Mouse (Mus musculus): ENCODE measurements around the gene Mrgprf. TPM values are rescaled to one million over a fixed set of nuclear protein-coding genes. Genes with fewer than 3 reads are reported as not detected.

The Mrgprf gene
- polyA plus RNA-seq (2014; fragmentation: Illumina TruSeq; extraction: RNeasy Lipid Tissue Mini Kit (QIAGEN cat#74804); ENCODE audit: low read depth, low replicate concordance), result 4.9 TPM

DNA sequence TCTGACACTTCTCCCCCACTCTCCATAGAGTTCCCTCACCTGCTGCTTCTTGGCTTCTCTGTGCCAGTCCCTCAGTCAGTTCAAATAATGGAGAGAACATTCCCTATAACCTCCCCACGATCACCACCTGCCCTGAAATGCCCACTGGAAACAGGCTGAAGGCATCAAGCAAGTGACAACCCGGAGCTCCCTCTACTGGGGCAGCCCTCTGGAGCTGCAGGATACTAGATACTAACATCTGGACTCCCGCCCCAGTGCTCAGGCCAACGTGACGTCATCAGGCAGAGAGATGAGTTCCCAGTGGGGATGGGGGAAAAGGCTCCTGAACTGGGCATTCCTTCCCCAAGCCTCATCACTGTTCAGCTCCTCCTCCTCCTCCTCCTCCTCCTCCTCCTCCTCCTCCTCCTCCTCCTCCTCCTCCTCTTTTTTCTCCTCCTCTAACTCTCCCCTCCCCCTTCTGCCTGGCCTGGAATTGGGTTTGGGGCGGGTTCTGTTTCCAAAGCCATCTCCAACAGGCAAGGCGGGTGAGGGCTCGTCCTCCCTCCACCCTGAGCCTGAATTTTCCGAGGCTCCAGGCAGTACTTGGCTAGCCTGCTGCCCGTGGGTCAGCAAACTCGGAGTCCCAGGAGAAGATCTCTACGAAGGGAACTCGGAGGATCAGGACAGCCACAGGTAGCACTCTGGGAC lies at the start of gene Mrgprf:
Mrgprf (plus strand) TSS at position 508 of the 687 bp plus-strand sequence.

DNA sequence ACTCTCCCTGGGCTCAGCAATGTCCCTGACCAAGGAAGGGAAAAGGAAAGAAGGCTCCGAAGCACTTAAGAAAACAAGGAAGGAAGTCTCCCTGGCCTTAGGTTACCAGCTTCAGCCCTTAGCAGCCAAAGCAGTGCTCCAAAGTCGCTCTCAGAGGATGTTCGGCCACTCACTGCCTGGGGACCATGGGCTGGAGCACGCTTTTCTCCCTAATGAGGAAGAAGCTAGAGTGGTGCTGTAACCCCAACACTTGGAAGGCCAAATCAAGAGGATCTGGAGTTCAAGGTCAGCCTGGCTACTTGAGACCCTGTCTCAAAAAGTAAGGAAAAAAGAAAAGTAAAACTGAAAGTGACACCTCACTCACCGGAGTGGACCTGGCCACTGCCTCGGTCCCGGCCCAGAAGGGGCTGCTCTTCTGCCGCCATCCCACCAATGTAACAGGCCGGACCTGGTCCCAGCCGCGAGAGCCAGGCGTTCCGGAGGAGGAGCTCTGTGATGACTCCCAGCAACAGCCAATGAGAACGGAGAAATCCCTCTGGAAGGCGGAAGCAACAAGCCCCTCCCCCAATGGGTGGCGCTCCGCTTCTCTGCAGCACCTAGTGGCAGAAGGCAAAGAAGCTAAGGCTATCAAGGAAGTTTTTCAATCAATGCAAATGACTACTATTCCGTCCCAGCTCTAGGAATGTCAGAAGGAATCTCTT lies 17.0 kb upstream of the Mrgprf start, which contains the start of gene Tpcn2:
Tpcn2 (minus strand) TSS at position 525 of the 701 bp plus-strand sequence.

DNA sequence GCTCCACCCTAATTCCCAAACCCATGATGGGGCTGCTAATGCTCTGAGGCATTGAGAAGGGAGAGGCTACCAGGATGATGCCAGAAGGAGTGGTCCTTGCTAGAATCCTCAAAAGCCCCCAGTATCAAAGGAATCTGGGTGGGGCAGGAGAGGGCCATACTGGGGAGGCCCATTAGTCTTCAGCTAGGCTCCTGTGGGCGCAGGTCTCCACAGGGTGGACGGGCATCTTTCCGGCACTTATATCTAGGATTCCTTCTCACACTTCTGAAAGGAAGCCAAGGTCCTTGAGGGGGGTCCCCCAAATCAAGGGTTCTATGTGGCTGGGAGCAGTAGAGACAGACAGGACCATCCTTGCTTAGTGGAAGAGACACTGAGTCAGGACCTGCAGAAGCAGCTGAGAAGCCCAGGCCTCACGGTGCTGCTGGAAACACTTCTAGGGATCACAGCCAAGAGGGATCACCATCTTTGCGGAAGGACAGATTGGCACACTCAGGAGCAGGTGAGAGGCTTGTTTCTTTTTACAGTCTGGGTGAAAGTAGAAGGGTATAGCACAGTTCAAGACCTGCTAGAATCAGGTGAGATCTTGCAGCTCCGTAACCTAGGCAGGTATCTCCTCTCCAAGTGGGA lies 14.3 kb downstream of the Mrgprf start, which contains the start of gene Mrgprd:
Mrgprd (plus strand) TSS at position 51 of the 627 bp plus-strand sequence.

Other genes with a start within 250 kb of the Mrgprf start
- not detected for gene 1810010D01Rik, start 92.7 kb upstream of the Mrgprf start, polyA plus RNA-seq (2014; fragmentation: Illumina TruSeq; extraction: RNeasy Lipid Tissue Mini Kit (QIAGEN cat#74804); ENCODE audit: low read depth, low replicate concordance)
- 9.5 TPM for gene Tpcn2, start 16.8 kb upstream of the Mrgprf start, polyA plus RNA-seq (2014; fragmentation: Illumina TruSeq; extraction: RNeasy Lipid Tissue Mini Kit (QIAGEN cat#74804); ENCODE audit: low read depth, low replicate concordance)
- not detected for gene Mrgprd, start 14.0 kb downstream of the Mrgprf start, polyA plus RNA-seq (2014; fragmentation: Illumina TruSeq; extraction: RNeasy Lipid Tissue Mini Kit (QIAGEN cat#74804); ENCODE audit: low read depth, low replicate concordance)